Mouse (Mus musculus) cortical plate, adult 2 months (tissue): ENCODE data around the gene Arntl.

ENCODE experiments used
- CTCF ChIP-seq: fragments of 200-500 bp; IDR thresholded peaks from 2 replicates; pipeline ENCODE4 v1.5.1; 2011; ENCODE audit warnings: mild to moderate bottlenecking, control low read depth, low read length; ENCODE audit not compliant: insufficient read depth; ENCODE audit errors: extremely low read depth
- POLR2A ChIP-seq: fragments of 200-500 bp; IDR thresholded peaks from 2 replicates; pipeline ENCODE4 v1.6.1; 2011; ENCODE audit warnings: mild to moderate bottlenecking, low read length, control low read depth; ENCODE audit not compliant: insufficient read depth; ENCODE audit errors: extremely low read depth

GRCm38 (mm10) chr7:113251001-113251400, 43.7 kb downstream of the Arntl start:
- no peak for TF ChIP-seq POLR2A
- no peak for TF ChIP-seq CTCF
